Mouse (Mus musculus): ENCODE data around the gene Aldob. TPM values are rescaled to one million over a fixed set of nuclear protein-coding genes. Genes with fewer than 3 reads are reported as not detected.
"Not testable (repeated sequence)": the region's sequence is repeated elsewhere in the genome, so short reads cannot be mapped to it uniquely, and the experiment has no call there.

Aldob gene
- total RNA-seq, 2 experiments from 2014 or later = not detected

DNA sequence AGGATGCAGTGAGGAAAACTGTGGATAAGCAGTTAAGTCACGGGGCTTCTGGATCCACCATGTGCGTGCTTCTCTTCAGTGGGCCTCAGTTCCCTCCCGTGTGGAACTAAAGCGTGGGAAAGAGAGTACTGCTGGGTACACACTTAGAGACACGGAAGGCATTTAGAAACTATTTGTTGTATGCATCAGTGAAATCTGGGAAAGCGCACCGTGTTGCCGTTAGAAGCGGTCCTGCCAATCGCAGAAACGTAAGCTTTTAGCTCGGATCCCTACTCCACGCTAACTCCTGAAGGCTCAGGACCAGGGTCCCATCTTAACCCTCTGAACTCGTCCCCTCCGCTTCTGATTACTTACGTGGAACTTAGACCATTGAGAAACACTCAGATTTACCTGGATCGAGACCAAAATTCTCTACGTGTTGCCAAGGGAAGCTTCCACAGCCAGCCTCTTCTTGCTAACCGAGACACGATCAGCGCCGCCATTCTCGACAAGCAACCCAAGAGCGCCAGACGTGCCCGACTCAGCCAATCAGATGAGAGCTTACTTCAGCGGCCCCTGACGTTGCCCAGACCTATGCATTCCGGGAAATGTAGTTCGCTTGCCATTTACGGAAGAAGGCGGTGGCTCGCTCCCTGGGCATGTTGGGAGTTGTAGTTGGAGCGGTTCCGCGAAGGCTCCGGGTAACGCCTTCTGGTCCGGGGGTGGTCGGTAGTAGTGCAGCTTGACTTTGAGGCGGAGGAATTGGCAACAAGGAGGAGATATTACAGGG, 28.6 kb downstream of the Aldob start, which contains the start of the genes Mrpl50 and Zfp189:
Mrpl50 (minus strand) TSS at position 522 of the 769 bp plus-strand sequence.
Zfp189 (plus strand) TSS at position 605 of the 769 bp plus-strand sequence.
- intact Hi-C loops (cut with DNase I) = loop anchor here (2.0 kb wide), 1 partner anchor 110 kb away; no protein-coding TSS in a partner anchor
- H3K4me3 ChIP-seq = peak within 1 kb of the TSS; percentile 95
- TF ChIP-seq CTCF (IDR thresholded peaks at IDR 0.05) = no peak
- peak within 1 kb of the TSS; percentile 94 for H3K27ac ChIP-seq
- DNase-seq = peak; percentile 94

- intact Hi-C loops (cut with DNase I) = no loop called here
- TF ChIP-seq CTCF (IDR thresholded peaks at IDR 0.05) = no peak
- Histone ChIP-seq H3K27ac (no peak overlapping the region), H3K4me3 (peak overlapping the region; percentile 95)
- no peak for DNase-seq
Observed at GRCm38 (mm10) chr4:49519476-49519875, 29.9 kb downstream of the Aldob start.

DNA sequence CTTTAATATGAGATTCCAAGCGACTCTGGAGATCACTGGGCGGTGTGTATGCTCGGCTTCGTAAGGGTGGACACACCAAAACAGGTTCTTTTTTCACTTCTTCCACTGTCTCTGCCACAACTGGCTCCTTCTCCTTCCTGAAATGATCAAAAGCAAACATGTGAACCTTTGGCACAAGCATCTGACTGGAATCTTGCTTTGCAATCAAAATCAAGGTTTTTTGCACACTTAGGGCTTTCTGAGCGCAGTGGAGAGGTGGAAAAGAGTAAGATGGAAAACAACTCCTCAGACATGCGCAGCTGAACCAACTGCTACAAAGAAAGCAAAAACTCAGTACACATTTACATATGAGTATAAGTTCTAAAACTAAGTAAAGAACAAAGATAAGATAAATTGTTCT, 34.9 kb downstream of the Aldob start:
- DNase-seq = no peak
- Histone ChIP-seq H3K4me3 (no peak overlapping the region), H3K27ac (no peak overlapping the region)
- intact Hi-C loops (cut with DNase I) = no loop called here
- no peak for TF ChIP-seq CTCF (IDR thresholded peaks at IDR 0.05)

GRCm38 (mm10) chr4:49512636-49513035, 36.7 kb downstream of the Aldob start:
- intact Hi-C loops (cut with DNase I) = no loop called here
- no peak for DNase-seq
- H3K4me3 ChIP-seq = no peak overlapping the region
- no peak for TF ChIP-seq CTCF (IDR thresholded peaks at IDR 0.05)
- no peak overlapping the region for H3K27ac ChIP-seq

GRCm38 (mm10) chr4:49510236-49510835, 39.0 kb downstream of the Aldob start:
- intact Hi-C loops (cut with DNase I); H3K4me3 ChIP-seq; DNase-seq; H3K27ac ChIP-seq: not testable (repeated sequence)

GRCm38 (mm10) chr4:49509183-49509582, 40.2 kb downstream of the Aldob start:
- no peak for DNase-seq
- no peak overlapping the region for H3K27ac ChIP-seq
- no peak overlapping the region for H3K4me3 ChIP-seq
- intact Hi-C loops (cut with DNase I) = no loop called here
- TF ChIP-seq CTCF (IDR thresholded peaks at IDR 0.05) = no peak

GRCm38 (mm10) chr4:49506386-49506785, 43.0 kb downstream of the Aldob start, which contains the start of gene Baat:
Gene Baat, minus strand, starts transcription at chr4:49506557.
- no peak for TF ChIP-seq CTCF (IDR thresholded peaks at IDR 0.05)
- no peak for DNase-seq
- intact Hi-C loops (cut with DNase I) = no loop called here

DNA sequence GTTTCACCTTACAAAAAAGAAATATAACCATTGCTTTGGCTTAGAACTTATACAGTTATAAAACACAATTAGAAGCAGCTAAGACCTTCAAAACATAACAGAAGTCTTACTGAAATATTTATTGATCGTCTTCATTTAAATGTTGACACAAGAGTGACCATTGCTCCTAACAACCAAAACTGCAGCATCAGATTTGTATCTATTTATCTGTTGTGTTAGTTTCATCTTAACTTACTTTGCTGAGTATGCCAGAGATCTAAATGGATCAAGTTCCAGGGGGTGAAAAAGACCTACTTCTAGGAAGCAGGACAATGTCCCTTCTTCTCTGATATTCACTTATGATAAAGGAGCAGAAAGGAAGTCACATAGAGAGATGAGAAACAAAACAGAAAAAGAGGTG, 45.8 kb downstream of the Aldob start:
- Histone ChIP-seq H3K27ac (no peak overlapping the region), H3K4me3 (no peak overlapping the region)
- no peak for DNase-seq
- intact Hi-C loops (cut with DNase I) = no loop called here
- no peak for TF ChIP-seq CTCF (IDR thresholded peaks at IDR 0.05)

More at GRCm38 (mm10) chr4:49506386-49506785, 43.0 kb downstream of the Aldob start, which contains the start of gene Baat:
- no peak within 1 kb of the TSS for H3K27ac ChIP-seq
- no peak within 1 kb of the TSS for H3K4me3 ChIP-seq

Other genes with a start within 250 kb of the Aldob start
- not detected for gene Acnat2, start 141.4 kb downstream of the Aldob start, total RNA-seq (2021)
- not detected for gene Acnat1, start 75.6 kb downstream of the Aldob start, total RNA-seq (2021)
- under 1 TPM in 1 of 2 experiments, not detected in 1; 0.39 TPM for gene Baat, start 43.0 kb downstream of the Aldob start, total RNA-seq (2021)
- gene Mrpl50, start 28.5 kb downstream of the Aldob start, total RNA-seq (2021) = 10 to 100 TPM; 33.0 to 36.6 TPM
- gene Zfp189, start 28.4 kb downstream of the Aldob start, total RNA-seq (2021) = 1 to 10 TPM; 4.2 to 4.4 TPM
- gene Tmem246, start 48.3 kb upstream of the Aldob start, total RNA-seq (2021) = 10 to 100 TPM; 32.1 to 34.0 TPM
- 10 to 100 TPM; 32.3 to 32.6 TPM for gene Rnf20, start 82.5 kb upstream of the Aldob start, total RNA-seq (2021)
- gene Ppp3r2, start 132.5 kb upstream of the Aldob start, total RNA-seq (2021) = not detected